Mouse (Mus musculus) kidney, embryonic 14.5 days (tissue): ENCODE results near the gene Lpcat3. TPM values are rescaled to one million over a fixed set of nuclear protein-coding genes. Genes with fewer than 3 reads are reported as not detected.
"Not testable (repeated sequence)": the region's sequence is repeated elsewhere in the genome, so short reads cannot be mapped to it uniquely, and the experiment has no call there.

Experiments
- ATAC-seq: fragments of 200-750 bp; cut with Nextera tagmentation; 2 replicates; pipeline ENCODE4 v1.8.0; 2017; ENCODE audit warnings: moderate number of reproducible peaks, mild to moderate bottlenecking, moderate TSS enrichment, moderate library complexity; ENCODE audit not compliant: low FRiP score, low TSS enrichment
- H3K27ac ChIP-seq: fragments of 300-500 bp; sonication (generic); 2 replicates; pipeline ENCODE4 v1.5.1; 2014; ENCODE audit warnings: low read depth, mild to moderate bottlenecking, low read length, moderate library complexity, mixed read lengths
- H3K27me3 ChIP-seq: fragments of 300-500 bp; sonication (generic); 2 replicates; pipeline ENCODE4 v1.6.1; 2014; ENCODE audit warnings: mild to moderate bottlenecking, low read length; ENCODE audit not compliant: control insufficient read depth, insufficient read depth
- H3K36me3 ChIP-seq: fragments of 300-500 bp; sonication (generic); 2 replicates; pipeline ENCODE4 v1.6.1; 2014; ENCODE audit warnings: low read length, mixed read lengths; ENCODE audit not compliant: control insufficient read depth, insufficient read depth
- H3K4me1 ChIP-seq: fragments of 300-500 bp; sonication (generic); 2 replicates; pipeline ENCODE4 v1.6.1; 2014; ENCODE audit warnings: low read length, mixed read lengths; ENCODE audit not compliant: control insufficient read depth, insufficient read depth
- H3K4me2 ChIP-seq: fragments of 300-500 bp; sonication (generic); replicated peaks from 2 replicates; pipeline ENCODE4 v1.6.1; 2014; ENCODE audit warnings: low read depth, mild to moderate bottlenecking, low read length
- H3K4me3 ChIP-seq: fragments of 300-500 bp; sonication (generic); 2 replicates; pipeline ENCODE4 v1.5.1; 2014; ENCODE audit warnings: mild to moderate bottlenecking, low read length
- H3K9ac ChIP-seq: fragments of 300-500 bp; sonication (generic); 2 replicates; pipeline ENCODE4 v1.6.1; 2014; ENCODE audit warnings: low read depth, mild to moderate bottlenecking, low read length, moderate library complexity
- H3K9me3 ChIP-seq: fragments of 300-500 bp; sonication (generic); 2 replicates; pipeline ENCODE4 v1.6.1; 2016; ENCODE audit warnings: low read length; ENCODE audit not compliant: control insufficient read depth
- WGBS: fragments of 180-500 bp; shearing (Covaris S2); extraction: QIAGEN DNeasy Blood & Tissue Kit; methylation state at CpG from one replicate; pipeline ENCODE4 v1.1.7; 2014; 5-methylcytosine and 5-hydroxymethylcytosine counted together
- polyA plus RNA-seq: library from polyadenylated mRNA; unstranded; fragments of >200 nt; fragmentation: Nextera tagmentation; extraction: Ambion mirVana; gene quantifications from 2 replicates; pipeline ENCODE4 v1.2.1, GENCODE M21; 2014

Gene Lpcat3
- polyA plus RNA-seq, 1 experiment from 2014 or later, result 67.3 TPM

DNA sequence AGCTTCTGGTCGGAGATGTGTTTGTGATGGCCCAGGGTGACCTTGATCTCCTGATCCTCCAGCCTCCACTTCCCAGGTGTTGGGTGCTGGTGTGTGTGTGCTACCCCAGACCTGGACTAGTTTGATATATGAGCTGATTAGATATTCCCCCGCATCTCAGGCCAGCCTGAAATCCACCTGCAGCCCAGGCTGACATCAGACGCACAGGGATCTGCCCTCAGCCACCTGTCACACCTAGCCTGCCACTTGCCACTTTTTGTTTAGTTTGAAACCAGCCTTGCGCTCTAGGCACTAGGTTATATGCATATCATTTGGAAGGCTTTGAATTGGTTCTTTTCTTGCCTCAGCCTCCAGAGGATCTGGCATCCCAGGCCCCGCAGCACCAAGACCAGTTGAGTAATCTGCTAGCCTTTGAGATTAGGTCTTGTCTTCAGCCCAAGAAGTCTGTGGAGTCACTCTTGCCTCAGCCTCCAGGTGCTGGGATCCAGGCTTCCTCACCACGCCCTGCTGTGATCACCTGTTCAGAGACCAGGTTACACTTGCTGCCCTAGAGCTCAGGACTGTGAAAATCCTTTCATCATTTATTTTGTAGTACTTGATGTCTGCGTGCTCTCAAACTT is 7.6 kb downstream of the Lpcat3 start:
- Histone ChIP-seq H3K27me3 (no peaks in the 10 kb centered on the region), H3K4me1 (peaks cover 5% of the 10 kb centered on the region; the same call in 1 of the 2 replicates), H3K4me2 (no peak overlapping the region), H3K9me3 (no peaks in the 10 kb centered on the region), H3K4me3 (no peak overlapping the region), H3K9ac (no peak overlapping the region), H3K36me3 (no peaks in the 10 kb centered on the region), H3K27ac (no peak overlapping the region)
- WGBS, result 85% methylated on average over 7 of the region's 7 CpGs
- ATAC-seq, result no peak

- no peak for ATAC-seq
- Histone ChIP-seq H3K36me3 (no peaks in the 10 kb centered on the region), H3K4me1 (peaks cover 5% of the 10 kb centered on the region; the same call in 1 of the 2 replicates), H3K9ac (no peak overlapping the region), H3K4me2 (no peak overlapping the region), H3K27ac (no peak overlapping the region), H3K9me3 (no peaks in the 10 kb centered on the region), H3K4me3 (no peak overlapping the region), H3K27me3 (no peaks in the 10 kb centered on the region)
- 38% methylated on average over 6 of the region's 6 CpGs for WGBS
These were observed 9.3 kb downstream of the Lpcat3 start for GRCm38 (mm10) chr6:124672100-124672499.

- 93% methylated on average over 9 of the region's 9 CpGs for WGBS
These were observed 10.8 kb downstream of the Lpcat3 start for GRCm38 (mm10) chr6:124673619-124674018.

DNA sequence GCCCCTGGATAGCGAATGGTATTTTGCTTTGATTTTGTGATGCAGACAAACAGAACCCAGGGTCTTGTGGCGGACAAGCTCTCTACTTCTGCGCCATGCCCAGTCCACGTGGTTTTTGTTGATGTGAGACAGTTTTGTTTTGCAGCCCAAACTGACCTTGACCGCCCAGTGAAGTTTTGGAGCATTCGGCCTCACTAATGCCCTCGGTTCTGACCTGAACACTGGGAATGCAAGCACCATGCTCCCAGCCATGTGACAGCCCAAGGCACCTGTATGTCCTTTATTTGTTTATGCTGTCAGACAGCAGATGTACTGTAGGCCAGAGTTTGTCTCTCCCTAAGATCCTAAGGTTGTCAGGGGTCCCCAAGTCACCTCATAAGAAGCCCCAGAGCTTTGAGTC is 11.8 kb downstream of the Lpcat3 start:
- WGBS, result 95% methylated on average over 7 of the region's 7 CpGs
- Histone ChIP-seq H3K4me1 (peaks cover 5% of the 10 kb centered on the region; the same call in 1 of the 2 replicates), H3K27ac (no peak overlapping the region), H3K36me3 (no peaks in the 10 kb centered on the region), H3K27me3 (no peaks in the 10 kb centered on the region), H3K4me3 (no peak overlapping the region), H3K4me2 (no peak overlapping the region), H3K9ac (no peak overlapping the region), H3K9me3 (no peaks in the 10 kb centered on the region)
- no peak for ATAC-seq

More at GRCm38 (mm10) chr6:124673619-124674018, 10.8 kb downstream of the Lpcat3 start:
- H3K9me3 ChIP-seq, result no peaks in the 10 kb centered on the region
- no peak overlapping the region for H3K4me3 ChIP-seq
- H3K36me3 ChIP-seq, result no peaks in the 10 kb centered on the region
- no peaks in the 10 kb centered on the region for H3K27me3 ChIP-seq
- no peak for ATAC-seq
- H3K9ac ChIP-seq, result no peak overlapping the region
- H3K27ac ChIP-seq, result no peak overlapping the region
- no peak overlapping the region for H3K4me2 ChIP-seq
- H3K4me1 ChIP-seq, result peaks cover 5% of the 10 kb centered on the region; the same call in 1 of the 2 replicates

- Histone ChIP-seq H3K4me2 (no peak overlapping the region), H3K4me3 (no peak overlapping the region), H3K36me3 (no peaks in the 10 kb centered on the region), H3K27me3 (no peaks in the 10 kb centered on the region), H3K9ac (no peak overlapping the region), H3K27ac (no peak overlapping the region), H3K4me1 (peaks cover 5% of the 10 kb centered on the region; the same call in 1 of the 2 replicates), H3K9me3 (no peaks in the 10 kb centered on the region)
- ATAC-seq, result no peak
- 92% methylated on average over 6 of the region's 6 CpGs for WGBS
These were observed 13.3 kb downstream of the Lpcat3 start for GRCm38 (mm10) chr6:124676171-124676570.

DNA sequence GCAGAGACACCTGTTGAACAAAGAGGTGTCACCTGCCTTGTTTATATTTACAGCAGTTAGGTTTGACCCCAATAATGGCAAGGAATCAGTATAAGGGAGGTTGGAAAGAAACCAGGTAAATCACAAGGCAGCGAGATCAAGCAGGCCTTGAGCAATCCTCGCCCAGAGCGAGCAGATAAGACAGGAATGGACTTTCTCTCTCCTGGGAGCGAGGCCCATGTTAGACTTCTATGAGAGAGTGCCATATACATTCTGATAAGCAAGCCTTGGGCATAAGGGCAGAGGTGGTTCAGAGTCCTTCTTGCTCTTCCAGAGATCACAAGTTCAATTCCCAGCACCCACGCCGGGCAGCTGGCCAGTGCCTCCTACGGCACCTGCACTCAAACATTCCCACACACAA is 15.9 kb downstream of the Lpcat3 start:
- no peak for ATAC-seq

DNA sequence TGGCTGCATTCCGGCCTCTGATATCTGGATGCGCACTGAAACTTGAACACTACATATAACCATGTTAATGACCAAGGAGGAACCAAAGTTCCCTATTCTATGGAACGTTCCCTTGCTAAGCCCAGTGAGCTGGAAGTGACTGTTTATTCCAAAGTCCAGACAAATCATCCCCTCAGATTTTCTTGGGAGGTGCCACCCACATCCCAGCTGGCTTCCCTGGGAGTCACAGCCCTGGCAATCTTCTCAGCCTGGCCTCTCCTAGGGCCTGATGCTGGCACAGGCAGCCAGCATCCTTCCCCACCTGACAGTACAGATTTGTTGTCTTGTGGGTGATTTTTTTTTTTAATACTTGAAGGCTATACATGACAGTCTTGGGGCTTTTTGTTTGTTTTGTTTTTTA is 16.7 kb downstream of the Lpcat3 start:
- Histone ChIP-seq H3K4me1 (no peaks in the 10 kb centered on the region), H3K4me3 (no peak overlapping the region), H3K9me3 (no peaks in the 10 kb centered on the region), H3K27me3 (no peaks in the 10 kb centered on the region), H3K9ac (no peak overlapping the region), H3K27ac (no peak overlapping the region), H3K36me3 (no peaks in the 10 kb centered on the region), H3K4me2 (no peak overlapping the region)
- ATAC-seq, result no peak
- WGBS, result 93% methylated on average over 3 of the region's 3 CpGs

More for the DNA sequence above, 15.9 kb downstream of the Lpcat3 start:
- WGBS, result 98% methylated on average over 7 of the region's 7 CpGs
- Histone ChIP-seq H3K4me1 (no peaks in the 10 kb centered on the region), H3K9me3 (no peaks in the 10 kb centered on the region), H3K4me2 (no peak overlapping the region), H3K4me3 (no peak overlapping the region), H3K27me3 (no peaks in the 10 kb centered on the region), H3K27ac (no peak overlapping the region), H3K36me3 (no peaks in the 10 kb centered on the region), H3K9ac (no peak overlapping the region)

- not testable (repeated sequence) for ATAC-seq, H3K36me3 ChIP-seq, H3K4me1 ChIP-seq, H3K27me3 ChIP-seq, H3K4me2 ChIP-seq, H3K4me3 ChIP-seq, H3K27ac ChIP-seq, H3K9ac ChIP-seq, H3K9me3 ChIP-seq
- WGBS, result 57% methylated on average over 6 of the region's 6 CpGs
These were observed 19.5 kb downstream of the Lpcat3 start for GRCm38 (mm10) chr6:124682291-124682690.

- no peak overlapping the region for H3K4me2 ChIP-seq
- H3K4me3 ChIP-seq, result no peak overlapping the region
- 72% methylated on average over 14 of the region's 14 CpGs for WGBS
- no peaks in the 10 kb centered on the region for H3K27me3 ChIP-seq
- no peaks in the 10 kb centered on the region for H3K36me3 ChIP-seq
- no peaks in the 10 kb centered on the region for H3K4me1 ChIP-seq
- ATAC-seq, result peak; percentile 25; the same call in 1 of the 2 replicates
- H3K27ac ChIP-seq, result no peak overlapping the region
- no peak overlapping the region for H3K9ac ChIP-seq
- no peaks in the 10 kb centered on the region for H3K9me3 ChIP-seq
These were observed 21.0 kb downstream of the Lpcat3 start for GRCm38 (mm10) chr6:124683591-124684417.
